ENCODE assay signal across 9 mouse cellular contexts in the genomic region with DNA sequence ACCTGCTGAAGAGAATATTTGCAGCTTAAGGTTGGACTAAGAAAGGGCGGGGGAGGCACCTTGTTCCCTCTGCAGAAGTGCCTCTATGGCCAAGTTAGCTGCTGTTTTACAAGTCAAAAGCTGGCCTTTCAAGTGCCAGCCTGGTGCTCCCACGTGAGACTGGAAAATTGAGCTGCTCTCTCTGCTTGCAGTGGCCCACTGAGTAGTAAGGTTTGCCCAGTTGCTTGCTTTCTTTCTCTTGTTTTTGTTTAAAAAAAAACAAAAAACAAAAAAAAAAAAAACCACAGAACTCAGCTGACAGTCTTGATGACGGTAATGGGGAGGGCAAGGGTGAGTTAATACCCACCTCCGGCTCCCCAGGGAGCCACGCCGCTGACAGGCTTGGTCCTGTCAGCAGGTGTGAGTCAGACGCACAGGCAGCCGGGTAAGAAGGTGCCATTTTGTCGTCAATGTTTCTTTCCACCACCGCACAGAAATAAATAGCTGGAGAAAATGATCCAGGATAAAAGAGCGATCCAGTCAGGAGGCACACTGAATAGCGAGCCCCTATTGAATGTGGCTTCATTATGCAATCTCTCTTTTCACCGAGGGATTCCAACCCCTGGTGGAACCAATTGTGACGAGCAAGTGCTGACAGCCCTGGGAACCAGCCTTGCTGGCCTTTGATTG. TPM values are rescaled to one million over a fixed set of nuclear protein-coding genes. Genes with fewer than 3 reads are reported as not detected.
A peak's percentile ranks its signal among the peaks of the same experiment; 100 is the strongest.
DNase-seq lines count a peak whose midpoint lies in the region; ATAC-seq lines count a peak whose summit lies in the region.
"Had no signal": no experiment of that assay in that cellular context is flagged by ENCODE, and none has a peak within 500 bp of the region (broad histone marks: within the 10 kb centered on the region; RNA-seq: fewer than 3 reads in every experiment).

No protein-coding gene starts in this region.

- WGBS in embryonic facial prominence, embryonic 12.5 days = 4% methylated on average over 14 of the region's 14 CpGs
- 7% methylated on average over 14 of the region's 14 CpGs for WGBS in limb, embryonic 13.5 days

- H3K4me1 ChIP-seq in embryonic facial prominence, embryonic 12.5 days = peaks cover 8% of the 10 kb centered on the region; the same call in 1 of the 2 replicates
- H3K4me1 ChIP-seq in limb, embryonic 13.5 days = peaks cover 21% of the 10 kb centered on the region

- H3K27me3 ChIP-seq in embryonic facial prominence, embryonic 12.5 days = 0 out of 2 replicates have a peak, but pooled peaks cover 3% of the 10 kb centered on the region
- H3K27me3 ChIP-seq in limb, embryonic 13.5 days = peaks cover 16% of the 10 kb centered on the region

- no peak overlapping the region for H3K4me3 ChIP-seq in embryonic facial prominence, embryonic 12.5 days
- no peak overlapping the region for H3K4me3 ChIP-seq in limb, embryonic 13.5 days

- no peak overlapping the region for H3K27ac ChIP-seq in embryonic facial prominence, embryonic 12.5 days
- H3K27ac ChIP-seq in limb, embryonic 13.5 days = no peak overlapping the region

- H3K4me2 ChIP-seq in embryonic facial prominence, embryonic 12.5 days (replicated peaks) = peak overlapping the region; percentile 6; the same call in 1 of the 2 replicates
- H3K4me2 ChIP-seq in limb, embryonic 13.5 days (replicated peaks) = peak overlapping the region; percentile 39
- H3K4me2 ChIP-seq: lung, embryonic 14.5 days had no signal

- ATAC-seq in embryonic facial prominence, embryonic 12.5 days (ENCODE audit: insufficient number of reproducible peaks, insufficient read depth, low FRiP score, low TSS enrichment) = no peak
- ATAC-seq in limb, embryonic 13.5 days (ENCODE audit: low FRiP score, low read depth) = no peak

- no peak overlapping the region for H3K9ac ChIP-seq in embryonic facial prominence, embryonic 12.5 days
- no peak overlapping the region for H3K9ac ChIP-seq in limb, embryonic 13.5 days
- H3K9ac ChIP-seq: lung, embryonic 14.5 days had no signal

- no peaks in the 10 kb centered on the region for H3K9me3 ChIP-seq in embryonic facial prominence, embryonic 12.5 days
- no peaks in the 10 kb centered on the region for H3K9me3 ChIP-seq in limb, embryonic 13.5 days

- H3K36me3 ChIP-seq in embryonic facial prominence, embryonic 12.5 days = no peaks in the 10 kb centered on the region
- no peaks in the 10 kb centered on the region for H3K36me3 ChIP-seq in limb, embryonic 13.5 days

- DNase-seq in kidney, postnatal 10 days = peak; percentile 12
- DNase-seq in kidney, adult 9 months = no peak
- peak; percentile 29 for DNase-seq in retina, embryonic 14.5 days (ENCODE audit: low spot score)
- DNase-seq in left cerebral cortex, adult 11 months (ENCODE audit: low spot score) = no peak
- DNase-seq in right cerebral cortex, postnatal 25 days = no peak
- no peak for DNase-seq in spleen, postnatal 10 days (ENCODE audit: low spot score in 2 of 2)
- DNase-seq: lung, embryonic 14.5 days had no signal

RNA-seq across cellular contexts. Expression of a gene that starts 18.3 kb away (rescaled TPM):
- 8.5 and 11.0 TPM in 2 replicates for polyA plus RNA-seq in embryonic facial prominence, embryonic 12.5 days (2016; fragmentation: Nextera tagmentation; extraction: Ambion mirVana)
- polyA plus RNA-seq in limb, embryonic 13.5 days (2015; fragmentation: Nextera tagmentation; extraction: Ambion mirVana) = 6.4 and 6.8 TPM in 2 replicates

RNA-seq across cellular contexts. Expression of a gene that starts 27.7 kb away (rescaled TPM):
- 15.8 and 16.2 TPM in 2 replicates for polyA plus RNA-seq in embryonic facial prominence, embryonic 12.5 days (2016; fragmentation: Nextera tagmentation; extraction: Ambion mirVana)
- 6.8 and 7.4 TPM in 2 replicates for polyA plus RNA-seq in limb, embryonic 13.5 days (2015; fragmentation: Nextera tagmentation; extraction: Ambion mirVana)

Comparison
In these comparisons a context has a peak if more than half of its experiments do, and no peak if none do; other contexts are left out.
1. DNase-seq: peak in kidney, postnatal 10 days (single experiment) and retina, embryonic 14.5 days (single experiment); none in kidney, adult 9 months (single experiment), left cerebral cortex, adult 11 months (single experiment), right cerebral cortex, postnatal 25 days (single experiment) and spleen, postnatal 10 days (0 of 2).